Mouse (Mus musculus) erythroblast, embryonic 14.5 days (primary cell): ENCODE data around the gene Mapk1ip1l.

Experiments used
- GATA1 ChIP-seq: IDR thresholded peaks from 2 replicates; pipeline ENCODE4 v1.6.1; 2012; ENCODE audit warnings: low read length, inconsistent platforms, mixed read lengths
- TAL1 ChIP-seq: IDR thresholded peaks from 3 replicates; pipeline ENCODE4 v1.6.1; 2012; ENCODE audit warnings: low read length, inconsistent platforms, mixed read lengths

DNA sequence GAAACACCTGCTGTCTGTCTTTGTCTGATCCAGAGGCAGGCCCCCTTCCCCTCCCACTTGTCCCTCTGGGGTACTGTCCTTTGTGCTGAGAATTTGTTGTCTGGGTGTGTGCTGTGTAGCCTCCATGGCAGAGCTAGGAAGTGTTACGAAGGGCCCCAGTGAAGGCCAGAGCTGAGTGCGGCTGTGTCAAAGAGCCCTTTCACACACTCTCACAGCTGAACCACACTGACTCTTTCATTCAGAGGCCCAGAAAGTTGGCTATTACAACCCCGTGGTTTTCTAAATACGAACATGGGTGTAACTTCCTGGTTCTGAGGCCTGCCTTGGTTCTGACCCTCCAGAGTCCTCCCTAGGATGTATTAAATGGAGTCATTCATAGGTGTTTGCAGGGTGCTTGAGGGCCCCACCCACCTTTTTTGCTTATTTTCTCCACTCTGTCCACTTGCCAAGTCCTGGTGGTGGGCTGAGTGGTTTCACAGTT is 43.8 kb downstream of the Mapk1ip1l start:
- no peak for TF ChIP-seq TAL1
- TF ChIP-seq GATA1 = no peak
